Mouse (Mus musculus) heart, adult 2 months (tissue): ENCODE data around the gene Fasn.

Experiments used
- CTCF ChIP-seq: fragments of 200-600 bp; IDR thresholded peaks from 2 replicates; pipeline ENCODE4 v1.8.1; 2022; ENCODE audit warnings: antibody characterized with exemption, mild to moderate bottlenecking, moderate library complexity
- POLR2A ChIP-seq: fragments of 200-500 bp; IDR thresholded peaks from 2 replicates; pipeline ENCODE4 v1.6.1; 2011; ENCODE audit warnings: mild to moderate bottlenecking, low read depth, low read length, control low read depth; ENCODE audit not compliant: insufficient read depth

DNA sequence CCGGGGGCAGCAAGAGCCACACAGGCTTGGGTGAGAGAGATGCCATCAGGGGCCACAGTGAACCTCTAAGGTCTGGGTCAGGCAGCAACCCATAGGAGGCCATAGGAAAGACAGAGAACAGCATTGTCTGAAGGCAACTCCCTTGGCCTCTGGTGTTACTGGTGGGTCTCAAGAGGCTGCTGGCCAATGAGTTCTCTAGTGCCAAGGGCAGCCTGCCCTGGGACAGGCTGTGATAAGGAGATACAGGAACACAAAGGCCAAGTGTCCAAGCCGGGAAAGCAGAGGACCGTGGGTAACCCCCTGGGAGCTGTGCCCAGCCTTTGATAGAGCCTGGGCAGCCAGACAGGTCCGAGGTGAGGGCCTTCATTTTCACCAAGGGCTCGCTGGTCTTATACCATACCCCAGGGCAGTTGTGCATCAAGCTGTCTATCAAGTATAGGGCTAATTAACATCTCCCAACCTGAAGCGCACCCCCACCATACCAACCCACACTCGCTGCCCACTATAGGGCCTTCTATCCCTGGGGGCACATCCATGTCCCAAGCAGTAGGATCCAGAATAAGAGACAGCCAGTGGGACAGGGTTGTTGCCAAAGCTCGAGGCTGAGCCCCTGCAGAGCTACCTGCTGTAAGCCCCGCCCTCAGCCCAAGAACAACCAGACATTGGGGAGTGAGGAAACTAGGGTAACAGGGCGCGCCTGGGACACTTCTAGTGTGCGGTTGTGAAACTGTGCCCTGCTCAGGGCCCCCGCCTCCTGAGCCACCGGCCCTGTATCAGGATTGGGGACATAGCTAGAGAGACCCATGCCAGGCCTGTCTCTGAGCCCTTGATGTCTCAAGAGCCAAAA lies 3.0 kb downstream of the Fasn start:
- TF ChIP-seq CTCF (no peak), POLR2A (no peak)
